Mouse (Mus musculus) cortical plate, adult 2 months (tissue): ENCODE data around the gene Apoh. TPM values are rescaled to one million over a fixed set of nuclear protein-coding genes. Genes with fewer than 3 reads are reported as not detected.
A peak's percentile ranks its signal among the peaks of the same experiment; 100 is the strongest.

Experiments used
- H3K27ac ChIP-seq: fragments of 200-500 bp; 2 replicates; pipeline ENCODE4 v1.5.1; 2012; ENCODE audit warnings: low read length, control low read depth, inconsistent platforms; ENCODE audit not compliant: insufficient read depth
- H3K4me1 ChIP-seq: fragments of 200-500 bp; 2 replicates; pipeline ENCODE4 v1.6.1; 2011; ENCODE audit warnings: low read length; ENCODE audit not compliant: control insufficient read depth, insufficient read depth
- H3K4me3 ChIP-seq: fragments of 200-500 bp; 2 replicates; pipeline ENCODE4 v1.5.1; 2011; ENCODE audit warnings: mild to moderate bottlenecking, low read length, control low read depth; ENCODE audit not compliant: insufficient read depth
- CTCF ChIP-seq: fragments of 200-500 bp; IDR thresholded peaks from 2 replicates; pipeline ENCODE4 v1.5.1; 2011; ENCODE audit warnings: mild to moderate bottlenecking, control low read depth, low read length; ENCODE audit not compliant: insufficient read depth; ENCODE audit errors: extremely low read depth
- POLR2A ChIP-seq: fragments of 200-500 bp; IDR thresholded peaks from 2 replicates; pipeline ENCODE4 v1.6.1; 2011; ENCODE audit warnings: mild to moderate bottlenecking, low read length, control low read depth; ENCODE audit not compliant: insufficient read depth; ENCODE audit errors: extremely low read depth
- polyA plus RNA-seq: library from polyadenylated mRNA; depleted of rRNA; stranded (reverse); fragments of >200 nt; gene quantifications from 2 replicates; pipeline ENCODE4 v1.2.3, GENCODE M21; 2012; rRNA removed

Gene Apoh
- polyA plus RNA-seq, result 0.61 and 0.73 TPM in 2 replicates

GRCm38 (mm10) chr11:108342781-108343768 lies at the start of gene Apoh:
Gene Apoh (plus strand): TSS chr11:108343354.
- no peak for TF ChIP-seq POLR2A
- TF ChIP-seq CTCF, result no peak
- peak within 1 kb of the TSS; percentile 98 for H3K4me3 ChIP-seq
- H3K4me1 ChIP-seq, result no peaks in the 10 kb centered on the region; the same call in none of the 2 replicates
- H3K27ac ChIP-seq, result peak within 1 kb of the TSS; percentile 79; the same call in 1 of the 2 replicates

GRCm38 (mm10) chr11:108293843-108294242 lies 49.3 kb upstream of the Apoh start:
- TF ChIP-seq CTCF (no peak), POLR2A (no peak)
- Histone ChIP-seq H3K4me1 (no peaks in the 10 kb centered on the region), H3K4me3 (no peak overlapping the region), H3K27ac (no peak overlapping the region)

- TF ChIP-seq CTCF (no peak), POLR2A (no peak)
- Histone ChIP-seq H3K4me1 (no peaks in the 10 kb centered on the region), H3K27ac (no peak overlapping the region), H3K4me3 (no peak overlapping the region)
Observed at GRCm38 (mm10) chr11:108294305-108294813, 48.8 kb upstream of the Apoh start.

GRCm38 (mm10) chr11:108295373-108295772 lies 47.8 kb upstream of the Apoh start:
- no peak overlapping the region for H3K27ac ChIP-seq
- no peaks in the 10 kb centered on the region for H3K4me1 ChIP-seq
- H3K4me3 ChIP-seq, result no peak overlapping the region
- TF ChIP-seq POLR2A (no peak), CTCF (no peak)

- H3K4me1 ChIP-seq, result no peaks in the 10 kb centered on the region
- H3K27ac ChIP-seq, result no peak overlapping the region
- no peak overlapping the region for H3K4me3 ChIP-seq
- TF ChIP-seq CTCF (no peak), POLR2A (no peak)
Observed at GRCm38 (mm10) chr11:108297956-108298355, 45.2 kb upstream of the Apoh start.

GRCm38 (mm10) chr11:108299913-108300312 lies 43.2 kb upstream of the Apoh start:
- no peak for TF ChIP-seq CTCF
- no peak for TF ChIP-seq POLR2A
- H3K4me1 ChIP-seq, result no peaks in the 10 kb centered on the region
- H3K27ac ChIP-seq, result no peak overlapping the region

GRCm38 (mm10) chr11:108300443-108300842 lies 42.7 kb upstream of the Apoh start:
- H3K27ac ChIP-seq, result no peak overlapping the region
- H3K4me1 ChIP-seq, result peaks cover 2% of the 10 kb centered on the region; the same call in 1 of the 2 replicates
- H3K4me3 ChIP-seq, result no peak overlapping the region
- TF ChIP-seq POLR2A (no peak), CTCF (no peak)

More at GRCm38 (mm10) chr11:108299913-108300312, 43.2 kb upstream of the Apoh start:
- no peak overlapping the region for H3K4me3 ChIP-seq

GRCm38 (mm10) chr11:108301036-108301435 lies 42.1 kb upstream of the Apoh start:
- TF ChIP-seq CTCF (no peak), POLR2A (no peak)
- Histone ChIP-seq H3K4me1 (peaks cover 3% of the 10 kb centered on the region; the same call in 1 of the 2 replicates), H3K27ac (no peak overlapping the region), H3K4me3 (no peak overlapping the region)

- TF ChIP-seq CTCF (no peak), POLR2A (no peak)
- peaks cover 3% of the 10 kb centered on the region; the same call in 1 of the 2 replicates for H3K4me1 ChIP-seq
- no peak overlapping the region for H3K27ac ChIP-seq
- no peak overlapping the region for H3K4me3 ChIP-seq
Observed at GRCm38 (mm10) chr11:108301796-108302490, 41.2 kb upstream of the Apoh start.

GRCm38 (mm10) chr11:108303787-108304186 lies 39.4 kb upstream of the Apoh start:
- peaks cover 3% of the 10 kb centered on the region; the same call in 1 of the 2 replicates for H3K4me1 ChIP-seq
- no peak overlapping the region for H3K27ac ChIP-seq
- TF ChIP-seq CTCF (no peak), POLR2A (no peak)
- H3K4me3 ChIP-seq, result no peak overlapping the region
